Mouse (Mus musculus) heart, postnatal 10 days (tissue): Measurements from ENCODE around the gene Smco3. TPM values are rescaled to one million over a fixed set of nuclear protein-coding genes. Genes with fewer than 3 reads are reported as not detected.
"Not testable (repeated sequence)": the region's sequence is repeated elsewhere in the genome, so short reads cannot be mapped to it uniquely, and the experiment has no call there.

Experiments used
- DNase-seq, 2 experiments: peaks; one replicate each; pipeline ENCODE4 v3.0.0; 2021
- intact Hi-C: fragments of 180-260 bp; cut with DNase I; formaldehyde crosslinking; loops from one replicate; pipeline ENCODE4 v1.15.1; 2025
- total RNA-seq, 2 experiments: library from RNA; stranded (reverse); gene quantifications; 2 replicates each; pipeline ENCODE4 v1.2.3; 2021

Gene Smco3
- total RNA-seq = under 1 TPM; 0.17 TPM

DNA sequence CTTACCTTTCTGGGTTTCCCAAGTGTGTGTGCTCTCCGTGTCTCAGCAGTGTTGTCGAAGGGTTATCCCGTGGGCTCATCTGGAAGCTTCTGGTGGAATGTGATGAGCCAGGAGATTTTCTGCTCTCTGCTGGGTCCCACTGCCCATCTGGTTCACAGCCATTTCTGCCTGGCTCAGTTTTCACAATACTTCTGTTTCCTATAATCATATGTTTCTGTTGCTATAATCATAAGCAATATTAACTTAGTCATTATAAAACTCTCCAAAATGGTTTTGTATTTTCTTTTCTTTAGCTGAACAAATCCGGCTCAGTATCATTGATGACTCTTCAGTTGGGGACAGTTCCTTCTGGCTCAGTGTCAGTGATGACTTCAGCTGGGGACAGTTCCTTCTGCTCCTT is at the start of gene Smco3:
Gene Smco3 (minus strand): TSS at position 101 of the 400 bp plus-strand sequence.
- DNase-seq = peak in 1 of 2 experiments; percentile 16
- intact Hi-C loops = no loop called here

DNA sequence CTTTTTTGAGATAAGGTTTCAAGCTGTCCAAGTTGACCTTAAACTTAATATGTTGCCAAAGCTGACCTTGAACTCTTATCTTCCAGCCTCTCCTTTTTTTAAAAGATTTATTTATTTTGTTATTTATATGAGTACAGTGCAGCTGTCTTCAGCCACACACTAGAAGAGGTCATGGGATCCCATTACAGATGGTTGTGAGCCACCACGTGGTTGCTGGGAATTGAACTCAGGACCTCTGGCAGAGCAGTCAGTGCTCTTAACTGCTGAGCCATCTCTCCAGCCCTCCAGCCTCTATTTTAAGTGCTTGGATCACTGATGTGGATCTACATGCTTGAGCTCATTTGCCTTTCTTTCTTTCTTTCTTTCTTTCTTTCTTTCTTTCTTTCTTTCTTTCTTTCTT is 49.5 kb upstream of the Smco3 start:
- DNase-seq, intact Hi-C loops: not testable (repeated sequence)

DNA sequence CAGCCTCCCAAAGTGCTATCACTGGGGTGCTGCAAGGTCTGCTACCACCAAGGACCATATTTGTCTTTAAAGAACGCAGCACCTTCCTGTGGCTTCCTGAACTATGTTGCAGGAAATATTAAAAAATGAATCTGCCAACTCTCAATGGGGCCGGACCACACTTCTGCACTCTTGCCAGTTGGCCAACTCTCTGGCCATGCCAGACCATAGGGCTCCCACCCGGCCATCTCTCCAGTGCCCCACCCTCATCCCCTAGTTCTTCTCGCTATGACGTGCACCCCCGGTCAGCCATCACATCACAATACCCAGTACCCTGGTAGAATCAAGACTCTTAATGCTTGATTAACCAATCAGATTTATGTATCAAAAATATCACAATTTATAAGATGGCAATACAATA is 48.7 kb upstream of the Smco3 start:
- intact Hi-C loops = no loop called here
- DNase-seq = no peak

DNA sequence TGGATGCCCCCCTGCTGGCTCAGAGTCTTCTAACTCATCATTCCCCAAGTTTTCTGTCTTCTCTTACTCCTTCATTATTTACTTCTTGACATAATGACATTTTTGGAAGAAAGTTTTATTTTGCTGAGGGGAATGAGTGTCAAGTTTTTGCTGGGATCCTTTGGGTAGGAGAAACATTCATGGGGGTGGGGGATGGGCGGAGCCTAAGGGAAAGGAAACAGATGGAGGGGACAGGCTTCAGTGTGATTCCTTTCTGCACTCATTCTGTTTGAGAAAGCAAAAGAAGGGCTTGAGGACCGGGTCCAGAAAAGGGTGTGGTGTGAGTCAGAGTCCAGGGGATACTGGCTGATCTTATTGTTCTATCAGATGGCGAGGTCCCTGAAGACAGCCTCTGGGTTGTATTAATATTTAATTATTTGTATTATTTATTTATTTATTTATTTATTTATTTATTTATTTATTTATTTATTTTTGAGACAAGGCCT is 48.2 kb upstream of the Smco3 start:
- intact Hi-C loops = no loop called here
- peak in 1 of 2 experiments; percentile 45 for DNase-seq

DNA sequence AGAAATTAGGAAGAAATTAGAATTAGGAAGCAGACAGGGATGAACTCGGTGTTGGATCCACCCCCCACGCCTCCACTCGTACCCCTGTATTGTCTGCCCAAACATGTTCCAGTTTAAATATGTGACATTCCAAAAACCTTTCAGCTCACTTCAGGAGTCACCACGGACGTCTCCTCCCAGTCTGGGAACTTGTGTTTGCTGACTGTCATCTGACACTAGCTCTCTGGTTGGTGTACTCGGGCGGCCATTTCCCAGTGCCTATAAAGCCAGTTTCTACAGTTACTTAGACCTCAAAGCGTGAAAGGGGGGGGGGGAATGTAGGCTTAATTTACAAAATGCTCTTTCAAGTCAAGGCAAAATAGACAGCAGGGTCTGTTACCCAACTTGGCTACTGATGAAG is 46.4 kb upstream of the Smco3 start:
- DNase-seq = no peak
- intact Hi-C loops = no loop called here

DNA sequence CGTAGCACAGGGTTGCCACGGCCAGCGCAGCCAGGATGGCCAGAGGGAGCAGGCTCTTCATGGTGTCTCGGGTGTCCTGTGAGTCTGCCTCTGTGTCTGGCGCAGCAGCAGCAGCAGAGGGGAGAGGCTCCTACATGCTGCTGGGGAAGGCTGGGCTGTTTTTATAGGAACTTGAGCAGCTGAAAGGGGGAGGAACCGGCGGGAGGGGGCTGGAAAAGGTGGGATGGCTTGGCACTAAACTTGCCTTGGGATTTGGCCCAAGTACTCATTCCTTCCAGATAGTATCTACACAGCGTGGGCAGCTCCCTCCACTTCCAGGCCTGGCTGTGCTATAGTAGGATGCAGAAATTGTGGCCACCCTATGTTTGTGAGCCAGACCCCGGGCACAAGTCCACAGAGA is 40.4 kb upstream of the Smco3 start, which contains the start of gene Mgp:
Gene Mgp (minus strand): TSS at position 154 of the 400 bp plus-strand sequence.
- intact Hi-C loops = no loop called here

DNA sequence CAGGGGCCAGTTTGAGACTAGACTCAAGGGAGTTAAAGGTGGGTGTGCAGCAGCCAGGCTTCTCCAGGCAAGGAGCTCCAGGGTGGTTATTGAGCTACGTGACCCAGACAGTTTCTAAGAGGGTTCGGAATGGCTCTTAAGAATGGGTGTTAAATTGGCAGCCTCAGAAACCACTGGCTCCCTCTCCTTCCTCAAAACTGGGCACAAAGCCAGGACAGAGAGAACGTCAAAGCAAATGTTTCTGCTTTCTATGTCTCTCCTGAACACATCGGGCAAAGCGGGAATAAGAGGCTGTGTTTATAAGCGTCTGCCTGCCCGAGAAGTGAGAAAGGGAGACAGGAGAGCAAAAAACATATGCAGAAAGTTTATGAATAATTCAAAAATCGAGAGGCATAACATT is 39.3 kb upstream of the Smco3 start:
- intact Hi-C loops = no loop called here
- DNase-seq = peak; percentile 50 to 53

More for the DNA sequence above, 40.4 kb upstream of the Smco3 start, which contains the start of gene Mgp:
- DNase-seq = peak; percentile 66 to 68

DNA sequence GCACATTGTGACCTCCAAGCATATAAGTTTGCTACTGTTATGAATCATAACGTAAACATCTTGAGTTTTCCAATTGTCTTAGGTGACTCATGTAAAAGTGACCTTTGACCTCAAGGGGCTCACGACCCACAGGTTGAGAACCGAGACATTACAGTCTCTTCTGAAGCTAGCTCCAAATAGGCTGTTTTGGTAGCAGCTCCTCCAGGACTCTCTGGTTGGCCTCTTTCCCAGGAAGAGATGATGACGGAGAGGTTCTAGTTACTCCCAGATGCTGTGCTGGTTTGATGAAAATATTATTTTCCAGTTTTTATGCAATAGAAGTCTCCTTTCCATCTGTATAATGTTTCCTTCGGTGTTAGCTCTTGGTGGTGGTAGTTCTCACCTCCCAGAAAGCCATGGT is 33.7 kb upstream of the Smco3 start:
- intact Hi-C loops = loop anchor here (10.0 kb wide), 1 partner anchor 296 kb away; no protein-coding TSS in a partner anchor
- DNase-seq = no peak

DNA sequence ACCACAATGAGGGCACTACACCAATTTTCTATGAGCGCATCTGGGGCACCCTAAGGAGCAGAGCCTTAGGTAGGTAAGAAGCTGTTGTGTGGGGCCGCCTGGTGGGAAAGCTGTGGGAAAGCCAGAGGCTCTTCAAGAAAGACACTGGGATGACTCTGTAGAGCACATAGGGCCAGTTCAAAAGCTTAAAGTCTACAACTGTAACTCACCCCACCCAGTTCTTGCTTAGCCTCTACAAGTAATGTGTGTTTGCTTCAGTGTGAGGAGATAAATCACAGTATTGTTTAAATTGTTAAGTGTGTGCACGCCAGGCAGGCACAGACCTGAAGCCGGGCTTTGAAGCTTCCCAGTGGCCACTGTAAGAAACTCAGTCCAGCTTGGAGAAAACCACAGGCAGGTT is 30.9 kb upstream of the Smco3 start:
- no peak for DNase-seq
- intact Hi-C loops = loop anchor here (10.0 kb wide), 1 partner anchor 299 kb away; no protein-coding TSS in a partner anchor

DNA sequence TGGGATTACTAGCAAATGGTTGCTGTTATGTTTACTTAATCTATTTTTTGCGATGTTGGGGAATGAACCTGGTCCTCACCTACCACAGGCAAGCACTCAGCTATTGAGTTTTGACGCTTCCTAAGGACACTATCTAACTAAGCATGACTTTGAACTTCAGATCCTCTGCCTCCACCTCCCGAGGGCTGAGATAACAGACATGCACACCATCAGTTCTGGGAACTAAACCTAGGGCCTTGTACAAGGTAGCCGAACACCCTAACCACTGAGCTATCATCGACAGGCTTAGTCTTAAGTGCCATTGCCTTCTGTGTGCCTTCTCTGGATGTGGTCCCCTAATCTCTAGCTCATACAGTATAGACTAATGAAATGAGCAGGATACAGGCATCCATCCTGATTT is 30.1 kb upstream of the Smco3 start:
- intact Hi-C loops = loop anchor here (10.0 kb wide), 1 partner anchor 299 kb away; no protein-coding TSS in a partner anchor
- DNase-seq = no peak

DNA sequence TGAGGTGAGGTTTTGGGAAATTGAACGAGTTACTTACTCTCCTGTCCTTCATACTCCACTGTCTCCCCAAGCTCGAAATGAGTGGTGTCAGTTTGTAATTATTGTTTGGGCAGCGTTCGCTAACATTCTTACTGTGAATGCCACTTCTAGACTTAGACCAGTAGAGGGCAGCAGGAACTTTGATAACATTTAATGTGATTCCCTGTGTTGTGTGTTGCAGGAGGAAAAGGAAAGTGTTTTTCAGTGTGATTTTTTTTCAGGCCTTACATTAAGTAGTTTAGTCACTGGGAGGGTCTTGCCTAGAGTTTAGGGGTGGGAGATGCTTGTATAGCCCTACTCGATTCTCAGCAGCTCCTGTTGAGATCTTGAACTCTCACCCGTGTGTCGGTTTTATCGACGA is 25.8 kb upstream of the Smco3 start:
- peak; percentile 55 to 68 for DNase-seq
- intact Hi-C loops = loop anchor here (1.0 to 10.0 kb wide), 4 partner anchors 59 to 304 kb away; no protein-coding TSS in a partner anchor

DNA sequence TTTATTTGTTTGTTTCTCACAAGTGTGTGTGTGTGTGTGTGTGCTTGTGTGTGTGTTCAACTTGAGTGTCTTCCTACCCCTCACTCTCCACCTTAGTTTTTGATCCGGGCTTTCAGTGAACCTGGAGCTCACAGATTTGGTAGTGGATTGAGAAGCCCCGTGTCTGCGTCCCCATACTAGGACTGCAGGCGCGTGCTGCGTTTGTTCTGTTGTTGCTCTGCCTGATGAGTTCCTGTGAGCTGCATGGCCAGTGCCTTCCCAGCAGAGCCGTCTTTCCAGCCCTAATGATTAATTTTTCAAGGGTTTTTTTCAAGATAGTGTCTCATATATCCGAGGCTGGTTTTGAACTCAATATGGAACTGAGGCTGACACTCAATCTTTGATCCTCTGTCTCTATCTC is 23.2 kb upstream of the Smco3 start:
- DNase-seq = peak in 1 of 2 experiments; percentile 32
- intact Hi-C loops = no loop called here

DNA sequence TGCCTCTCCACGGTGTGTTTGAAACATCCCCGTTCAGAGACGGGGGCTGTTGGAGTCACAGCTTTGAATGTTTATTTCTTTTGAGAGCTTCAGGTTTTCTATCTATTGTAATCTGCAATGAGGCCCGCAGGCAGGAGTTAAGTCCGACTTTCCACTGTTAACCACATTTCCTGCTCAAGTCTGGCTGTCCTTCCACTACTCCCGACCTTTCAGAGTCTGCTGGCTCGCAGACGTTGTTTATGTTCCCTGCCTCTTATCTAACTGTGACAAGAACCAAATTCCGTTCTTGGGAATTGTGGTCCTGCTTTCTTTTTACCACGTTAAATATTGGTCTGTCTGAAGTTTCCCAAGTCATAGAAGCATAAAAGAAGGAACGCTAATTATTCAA is 22.6 kb upstream of the Smco3 start:
- intact Hi-C loops = loop anchor here (2.0 kb wide), 2 partner anchors 27 to 53 kb away; partner anchors contain the start of gene Hist4h4
- peak in 1 of 2 experiments; percentile 75 for DNase-seq

DNA sequence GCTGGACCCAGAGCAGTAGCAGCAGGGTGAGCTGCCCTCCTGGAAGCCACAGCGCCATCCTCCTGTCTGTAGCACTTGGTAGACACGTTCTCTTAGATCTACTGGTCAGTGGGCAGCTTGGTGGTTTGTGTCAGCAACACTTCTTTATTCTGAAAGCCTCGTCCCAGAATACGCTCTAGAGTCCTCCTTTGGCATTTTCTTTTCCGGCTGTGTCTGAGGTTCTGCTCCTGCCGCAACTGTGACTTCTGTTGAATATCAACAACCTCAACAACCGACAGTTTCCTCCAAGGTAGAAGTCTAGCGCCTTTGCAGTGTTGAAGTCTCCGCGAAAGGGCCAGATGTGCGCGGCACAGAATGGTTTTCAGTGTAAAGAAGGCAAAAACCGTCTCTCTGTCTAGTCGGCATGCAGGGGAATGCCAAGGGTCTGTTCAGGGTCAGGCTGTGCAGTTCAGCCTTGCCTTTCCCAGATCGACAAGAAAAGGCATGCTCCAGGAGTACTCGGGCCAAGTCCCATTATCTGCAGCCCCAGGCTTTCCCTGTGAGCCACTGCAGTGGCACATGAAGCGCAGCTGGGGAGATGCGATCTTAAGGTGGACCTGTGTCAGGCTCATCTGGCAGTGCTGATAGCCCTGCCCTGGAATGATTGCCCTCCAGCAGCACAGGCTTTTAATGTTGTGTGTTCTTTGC is 22.1 kb upstream of the Smco3 start, which contains the start of gene Art4:
Gene Art4 (minus strand): TSS at position 548 of the 687 bp plus-strand sequence.
- intact Hi-C loops = loop anchor here (2.0 kb wide), 2 partner anchors 27 to 53 kb away; partner anchors contain the start of gene Hist4h4
- peak; percentile 60 to 72 for DNase-seq

DNA sequence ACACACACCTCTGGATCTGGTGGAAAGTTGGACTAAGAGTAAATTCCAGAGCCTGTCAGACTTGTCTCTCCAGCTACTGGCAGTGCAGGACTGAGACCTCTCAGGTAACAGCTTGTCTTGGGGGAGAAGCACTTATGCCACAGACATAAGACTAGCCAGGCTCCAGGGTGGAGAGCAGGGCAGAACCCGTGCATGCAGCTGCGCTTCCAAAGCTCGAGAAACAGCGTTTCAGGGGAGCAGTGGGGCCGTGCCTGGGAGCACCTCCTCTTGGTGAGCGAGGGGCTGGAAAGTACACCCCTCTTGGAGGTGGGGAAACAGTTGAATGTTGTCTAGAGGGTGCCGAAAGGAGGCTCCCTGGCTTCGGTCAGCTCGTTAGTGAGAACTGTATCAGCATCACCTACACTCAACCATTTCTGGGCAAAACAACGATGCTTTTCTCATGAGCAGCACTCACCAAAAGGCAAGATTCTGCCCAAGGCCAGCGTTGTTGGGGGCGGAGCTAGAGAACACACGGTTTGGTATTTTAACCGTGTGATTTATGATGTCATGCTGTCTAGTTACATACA is 20.9 kb upstream of the Smco3 start:
- intact Hi-C loops = loop anchor here (2.0 kb wide), 2 partner anchors 25 to 51 kb away; partner anchors contain the start of gene Hist4h4
- DNase-seq = peak in 1 of 2 experiments; percentile 46

DNA sequence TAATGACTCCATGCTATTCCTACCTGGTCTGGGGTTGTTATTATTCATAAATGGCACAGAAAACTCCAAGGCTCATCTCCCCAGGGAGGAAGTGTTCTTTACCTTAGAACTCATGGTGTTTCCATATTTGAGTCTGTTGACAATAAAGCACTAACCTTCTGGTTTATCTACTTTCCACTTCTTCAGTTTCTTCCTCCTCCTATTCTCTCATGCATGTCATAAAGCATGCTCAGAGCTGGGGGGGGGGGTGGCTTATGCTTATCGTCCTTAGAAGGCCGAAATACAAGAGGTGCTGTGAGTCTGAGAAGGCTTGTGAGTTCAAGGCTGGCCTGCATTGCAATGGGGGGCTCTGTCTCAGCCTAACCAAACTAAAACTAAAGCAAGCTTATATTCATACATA is 19.9 kb upstream of the Smco3 start:
- DNase-seq = no peak
- intact Hi-C loops = no loop called here

DNA sequence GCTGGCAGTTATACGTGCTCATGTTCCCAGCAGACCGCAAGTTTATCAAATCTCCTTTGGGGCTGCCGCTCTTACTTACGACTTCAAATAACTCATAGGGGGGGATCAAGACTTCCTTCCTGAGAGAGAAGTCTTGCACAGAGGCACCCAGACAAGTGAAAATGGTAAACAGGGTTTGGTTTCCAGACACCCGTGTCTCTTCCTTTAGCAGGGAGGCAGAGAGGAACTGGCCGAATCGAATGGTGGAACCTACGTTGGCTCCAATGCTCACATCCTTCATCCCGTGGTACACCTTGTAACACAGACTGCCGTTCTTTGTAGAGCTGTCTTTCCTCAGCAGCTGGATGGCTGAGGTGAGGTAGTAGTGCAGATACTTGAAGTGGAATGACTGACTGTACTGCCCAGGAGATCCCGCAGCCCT is 19.1 kb upstream of the Smco3 start:
- no peak for DNase-seq
- intact Hi-C loops = no loop called here

DNA sequence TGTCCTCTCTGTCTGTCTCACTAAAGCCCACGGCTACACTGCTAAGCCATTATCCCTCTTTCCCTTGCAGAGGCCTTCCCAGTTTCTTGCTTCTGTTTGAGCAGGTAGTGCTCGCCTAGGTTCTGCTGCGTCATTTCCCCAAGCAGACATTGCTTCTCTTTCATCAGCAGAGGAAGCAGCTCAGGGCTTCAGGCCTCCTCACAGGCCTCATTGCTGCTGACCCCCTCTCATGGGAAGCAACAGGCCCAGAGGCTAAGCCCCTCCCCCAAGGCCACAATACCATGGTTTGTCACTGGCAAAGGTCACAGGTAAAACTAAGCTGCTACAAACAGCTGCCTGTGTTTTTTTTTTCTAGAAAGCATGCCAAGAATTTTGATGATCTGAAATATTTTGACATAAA is 17.5 kb upstream of the Smco3 start:
- no peak for DNase-seq
- intact Hi-C loops = no loop called here

DNA sequence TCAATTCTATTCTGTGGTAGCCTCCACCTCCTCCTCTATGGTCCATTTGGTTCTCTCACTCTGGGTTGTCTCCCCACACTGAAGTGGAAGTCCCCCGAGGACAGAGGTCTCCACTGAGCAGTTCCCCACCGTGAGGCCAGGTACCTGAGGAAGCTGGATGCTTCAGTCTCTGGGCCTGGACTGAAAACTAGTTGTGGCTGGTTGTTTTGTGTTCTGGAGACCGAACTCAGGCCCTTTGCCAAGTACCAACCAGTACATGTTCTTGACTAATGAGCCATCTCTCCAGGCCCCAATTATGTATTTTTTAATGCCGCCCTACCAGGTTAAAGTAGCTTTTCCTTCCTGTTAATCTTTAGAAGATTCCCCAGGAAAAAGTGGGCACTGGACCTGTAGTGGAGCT is 17.1 kb upstream of the Smco3 start:
- intact Hi-C loops = no loop called here

DNA sequence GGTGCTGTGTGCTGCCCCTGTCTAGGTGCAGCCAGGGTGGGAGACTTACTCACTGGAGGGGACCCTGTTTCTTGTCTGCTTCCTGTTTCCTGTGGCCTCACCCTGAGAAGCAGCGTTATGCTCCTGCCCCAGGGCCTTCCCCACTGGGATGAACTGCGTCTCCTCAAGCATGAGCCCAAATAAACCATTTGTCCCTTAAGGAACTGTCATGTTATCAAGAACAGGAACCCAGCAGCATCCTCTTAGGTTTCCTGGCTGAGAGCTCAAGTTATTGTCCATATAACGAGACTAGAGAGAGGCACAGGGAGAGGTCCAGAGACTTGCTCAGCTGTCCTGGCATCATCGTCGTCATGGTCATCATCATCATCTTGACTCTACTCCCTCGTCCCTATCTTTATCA is 15.0 kb upstream of the Smco3 start:
- DNase-seq = no peak
- intact Hi-C loops = no loop called here

More for the DNA sequence above, 17.1 kb upstream of the Smco3 start:
- DNase-seq = no peak

DNA sequence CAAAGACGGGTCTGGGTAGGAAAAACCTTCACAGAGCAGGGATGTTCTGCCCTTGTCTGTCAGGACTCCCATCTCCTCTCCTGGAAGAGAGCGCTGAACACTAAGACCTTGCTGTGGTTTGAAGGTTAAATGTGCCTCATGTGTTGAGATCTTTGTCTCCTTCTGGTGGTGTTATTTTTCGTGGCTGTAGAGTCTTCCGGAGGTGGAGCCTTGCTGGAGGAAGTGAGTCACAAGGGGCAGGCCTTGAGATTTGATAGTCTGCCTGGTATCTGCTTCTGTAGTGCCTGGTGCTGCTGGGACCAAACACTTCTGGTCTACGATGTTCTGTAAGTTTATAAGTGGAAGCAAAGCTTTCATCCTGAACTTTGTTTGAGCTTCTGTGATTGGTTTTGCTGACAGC is 13.7 kb upstream of the Smco3 start:
- intact Hi-C loops = no loop called here
- no peak for DNase-seq

DNA sequence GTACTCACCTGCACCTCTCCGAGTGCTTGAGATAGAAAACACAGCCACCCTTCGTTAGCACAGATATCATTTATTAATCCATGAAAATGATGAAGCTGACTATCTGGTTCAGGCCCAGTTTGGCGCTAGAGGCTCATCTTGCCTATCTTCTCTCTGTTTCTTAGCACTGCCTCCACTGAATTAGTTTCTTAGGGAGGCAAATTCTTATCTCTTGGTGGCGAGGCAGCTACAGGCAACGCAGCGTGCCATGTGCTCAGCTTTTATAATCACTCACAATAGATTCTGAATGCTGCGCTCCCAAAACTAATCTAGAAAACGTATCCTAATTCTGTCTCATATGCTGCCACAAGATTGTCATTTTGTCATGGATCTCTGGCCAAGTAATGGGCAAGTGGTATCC is 13.1 kb upstream of the Smco3 start:
- no peak for DNase-seq
- intact Hi-C loops = no loop called here
